Mouse (Mus musculus) ovary, postnatal 10 days (tissue): ENCODE measurements around the gene Samd4b.
"Not testable (repeated sequence)": the region's sequence is repeated elsewhere in the genome, so short reads cannot be mapped to it uniquely, and the experiment has no call there.

Source experiments
- DNase-seq: peaks from one replicate; pipeline ENCODE4 v3.0.0; 2022; ENCODE audit warnings: low spot score

Gene Samd4b

GRCm38 (mm10) chr7:28398000-28398399 is 199.9 kb downstream of the Samd4b start:
- DNase-seq: no peak

- no peak for DNase-seq
Measured at GRCm38 (mm10) chr7:28395425-28395824, 202.5 kb downstream of the Samd4b start.

DNA sequence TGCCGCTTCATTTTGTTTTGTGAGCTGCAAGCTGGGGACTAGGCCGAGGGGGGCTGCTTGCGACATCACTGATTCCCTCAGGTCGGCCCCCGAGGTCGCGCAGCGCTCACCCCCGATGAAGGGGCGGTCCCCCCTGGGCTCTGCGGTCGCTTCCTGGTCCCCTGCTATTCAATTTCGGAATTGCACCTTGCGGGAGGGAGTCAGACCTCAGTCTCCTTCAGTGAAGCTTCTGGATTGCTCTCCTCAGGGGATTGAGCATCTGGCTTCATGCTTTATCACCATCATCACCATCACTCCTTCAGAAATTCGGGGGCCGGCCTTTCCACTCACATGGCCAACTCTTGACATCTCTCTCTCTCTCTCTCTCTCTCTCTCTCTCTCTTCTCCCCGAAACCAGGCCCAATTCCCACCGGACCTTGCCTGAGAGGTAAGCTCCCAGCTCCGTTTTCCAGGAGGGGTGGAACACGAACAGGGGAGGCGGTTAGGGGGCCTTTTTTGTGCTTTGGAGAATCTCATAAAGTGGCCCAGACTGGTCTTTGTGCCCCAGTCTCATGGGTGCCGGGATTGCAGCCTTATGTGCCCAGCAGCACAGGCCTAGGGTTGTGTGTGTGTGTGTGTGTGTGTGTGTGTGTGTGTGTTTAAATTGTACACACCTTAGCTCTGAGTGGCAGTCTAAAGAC is 204.5 kb downstream of the Samd4b start:
- no peak for DNase-seq

- peak; percentile 74 for DNase-seq
Measured at GRCm38 (mm10) chr7:28392429-28393271, 205.3 kb downstream of the Samd4b start, which contains the start of the genes Med29 and Paf1. Med29 (minus strand) TSS chr7:28392708. Paf1 (plus strand) TSS chr7:28392951.

- no peak for DNase-seq
Measured at GRCm38 (mm10) chr7:28390331-28390730, 207.6 kb downstream of the Samd4b start.

- DNase-seq: not testable (repeated sequence)
Measured at GRCm38 (mm10) chr7:28387384-28387783, 210.6 kb downstream of the Samd4b start.

- not testable (repeated sequence) for DNase-seq
Measured at GRCm38 (mm10) chr7:28386877-28387276, 211.1 kb downstream of the Samd4b start.

DNA sequence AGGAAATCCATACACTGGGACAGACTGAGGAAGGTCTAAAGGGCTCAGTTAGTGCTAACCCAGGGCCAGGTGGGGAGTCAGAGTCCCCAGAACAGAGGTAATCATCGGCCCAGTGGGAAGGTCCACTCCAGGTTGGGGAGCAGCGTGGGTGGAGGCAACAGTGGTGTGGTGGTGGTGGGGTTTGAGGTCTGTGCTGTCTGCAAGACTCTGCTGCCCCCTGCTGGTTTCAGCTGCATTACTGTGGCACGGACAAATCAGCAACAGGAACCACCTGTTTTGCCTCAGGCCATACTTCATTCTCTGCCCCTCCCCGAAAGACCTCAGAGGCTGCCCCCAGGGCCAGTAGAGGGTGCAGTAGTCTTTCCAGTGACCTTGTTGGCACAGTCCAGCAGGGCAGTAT is 211.5 kb downstream of the Samd4b start:
- DNase-seq: peak; percentile 60

GRCm38 (mm10) chr7:28386007-28386406 is 211.9 kb downstream of the Samd4b start:
- DNase-seq: no peak

DNA sequence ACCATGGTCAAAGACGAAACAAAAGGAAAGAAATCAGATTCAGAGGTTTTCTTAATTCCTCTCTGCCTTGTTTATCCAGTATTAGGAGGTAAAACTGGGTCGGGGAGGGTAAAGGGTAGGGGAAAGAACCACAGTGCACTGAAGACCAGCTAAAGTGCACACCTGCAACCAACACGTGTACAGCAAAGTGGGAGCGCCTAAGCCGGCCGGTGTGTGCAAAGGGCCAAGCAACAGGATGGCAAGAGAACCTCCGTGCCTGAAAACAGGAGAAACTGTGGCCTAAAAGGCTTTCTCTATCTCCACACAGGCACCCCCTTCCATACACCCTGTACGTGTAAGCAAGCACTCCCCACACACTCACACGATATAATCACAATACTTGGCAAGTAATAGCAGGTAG is 212.7 kb downstream of the Samd4b start:
- no peak for DNase-seq

- DNase-seq: no peak
Measured at GRCm38 (mm10) chr7:28384162-28384561, 213.8 kb downstream of the Samd4b start.

DNA sequence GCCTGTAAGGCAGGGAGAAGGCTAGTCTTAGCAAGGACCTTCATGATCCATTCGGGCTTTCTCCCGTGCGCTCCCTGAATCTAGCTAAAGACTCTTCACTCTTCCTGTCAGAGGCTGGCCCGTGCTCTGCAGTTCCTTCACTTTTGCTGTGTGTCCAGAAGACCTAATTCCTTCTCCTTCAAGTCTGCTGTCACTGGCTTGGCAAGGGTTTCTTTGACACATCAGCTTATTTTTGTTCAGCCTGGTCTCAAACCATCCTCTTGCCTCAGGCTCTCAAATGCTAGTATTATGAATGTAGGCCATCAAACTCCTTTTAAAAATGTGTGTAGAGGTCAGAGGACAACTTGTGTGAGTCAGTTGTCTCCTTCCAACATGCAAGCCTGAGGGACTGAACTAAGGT is 214.3 kb downstream of the Samd4b start:
- no peak for DNase-seq

- no peak for DNase-seq
Measured at GRCm38 (mm10) chr7:28382981-28383396, 215.0 kb downstream of the Samd4b start.

- no peak for DNase-seq
Measured at GRCm38 (mm10) chr7:28382347-28382951, 215.5 kb downstream of the Samd4b start.

GRCm38 (mm10) chr7:28381938-28382337 is 216.0 kb downstream of the Samd4b start:
- DNase-seq: peak; percentile 72

- DNase-seq: no peak
Measured at GRCm38 (mm10) chr7:28381017-28381790, 216.7 kb downstream of the Samd4b start.

DNA sequence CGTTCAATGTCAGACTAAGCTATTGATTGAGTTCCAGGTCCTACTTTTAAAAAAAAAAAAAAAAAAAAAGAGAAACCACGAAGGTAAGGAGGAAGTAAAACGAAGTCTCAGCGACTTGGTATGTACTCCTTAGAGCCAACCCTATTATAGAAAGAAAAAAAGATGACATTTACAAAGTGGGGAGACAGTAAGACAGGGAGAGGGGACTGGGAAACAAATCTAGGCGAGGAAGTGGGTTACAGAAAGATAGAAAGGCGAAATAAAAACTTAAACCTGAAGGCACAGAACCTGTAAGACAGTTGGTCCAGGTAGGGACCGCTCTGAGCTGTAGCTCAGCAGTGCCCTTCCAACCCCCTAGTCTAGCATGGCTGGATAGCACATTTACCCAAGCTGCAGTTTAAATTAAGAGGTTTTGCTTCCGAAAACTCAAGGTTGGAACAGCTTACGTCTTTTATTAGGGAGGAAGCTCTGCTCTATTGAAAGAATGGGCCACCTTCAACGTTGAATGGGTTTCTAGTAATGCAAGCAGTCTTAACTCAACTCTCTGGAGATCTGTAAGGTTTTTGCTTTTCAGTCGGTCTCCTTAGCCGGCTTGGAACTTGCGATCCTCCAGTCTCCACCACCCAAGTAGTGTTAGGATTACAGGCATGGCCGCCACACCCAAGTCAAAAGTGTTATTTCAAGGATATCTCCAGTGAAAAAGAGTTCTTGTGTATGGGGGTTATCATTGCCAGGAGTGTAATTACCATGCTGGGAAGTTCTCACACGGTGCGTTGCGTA is 217.5 kb downstream of the Samd4b start, which contains the start of gene Zfp36:
Gene Zfp36, minus strand, starts transcription at position 17 of the 780 bp plus-strand sequence.
- DNase-seq: no peak

DNA sequence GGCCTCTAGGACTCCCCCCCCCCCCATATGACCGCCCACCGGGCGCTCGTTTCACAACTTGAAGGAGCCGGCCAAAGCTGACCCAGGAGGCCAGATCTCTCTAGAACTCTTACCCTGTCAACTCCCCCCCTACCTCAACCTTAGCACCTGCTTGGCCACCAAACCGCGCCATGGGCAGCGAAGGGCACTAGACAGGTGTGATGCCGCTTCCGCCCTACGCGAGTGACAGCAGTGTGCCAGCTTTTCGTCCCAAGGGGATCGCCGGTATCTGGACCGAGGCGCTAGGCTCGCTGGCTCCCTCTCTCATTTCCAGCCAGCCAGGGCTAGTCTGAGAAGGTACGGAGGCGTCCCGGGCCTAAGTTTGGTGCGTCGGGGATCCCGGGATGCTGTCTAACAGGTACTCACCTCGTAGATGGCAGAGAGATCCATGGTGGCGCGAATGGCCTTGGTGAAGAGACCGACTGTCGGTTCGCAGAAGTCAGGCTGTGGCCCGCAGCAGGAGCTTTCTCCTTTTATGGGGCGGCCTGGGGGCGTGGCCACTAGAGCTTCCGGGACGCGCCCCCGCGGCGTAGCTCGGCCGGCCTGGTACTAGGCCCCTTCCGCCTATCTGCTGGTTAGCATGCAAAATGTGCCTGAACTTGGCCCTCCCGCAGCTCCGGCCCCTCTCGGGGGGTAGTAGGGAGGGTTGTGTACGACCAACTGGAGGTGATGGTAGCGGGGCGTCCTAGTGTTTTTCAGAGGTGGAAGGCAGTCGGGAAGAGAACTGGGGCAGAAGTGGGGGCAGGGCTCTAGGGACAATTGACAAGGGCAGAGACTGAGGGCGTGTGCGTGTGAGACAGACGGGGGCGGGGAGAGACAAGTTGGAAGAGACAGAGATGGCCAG is 218.9 kb downstream of the Samd4b start:
- DNase-seq: peak; percentile 93

DNA sequence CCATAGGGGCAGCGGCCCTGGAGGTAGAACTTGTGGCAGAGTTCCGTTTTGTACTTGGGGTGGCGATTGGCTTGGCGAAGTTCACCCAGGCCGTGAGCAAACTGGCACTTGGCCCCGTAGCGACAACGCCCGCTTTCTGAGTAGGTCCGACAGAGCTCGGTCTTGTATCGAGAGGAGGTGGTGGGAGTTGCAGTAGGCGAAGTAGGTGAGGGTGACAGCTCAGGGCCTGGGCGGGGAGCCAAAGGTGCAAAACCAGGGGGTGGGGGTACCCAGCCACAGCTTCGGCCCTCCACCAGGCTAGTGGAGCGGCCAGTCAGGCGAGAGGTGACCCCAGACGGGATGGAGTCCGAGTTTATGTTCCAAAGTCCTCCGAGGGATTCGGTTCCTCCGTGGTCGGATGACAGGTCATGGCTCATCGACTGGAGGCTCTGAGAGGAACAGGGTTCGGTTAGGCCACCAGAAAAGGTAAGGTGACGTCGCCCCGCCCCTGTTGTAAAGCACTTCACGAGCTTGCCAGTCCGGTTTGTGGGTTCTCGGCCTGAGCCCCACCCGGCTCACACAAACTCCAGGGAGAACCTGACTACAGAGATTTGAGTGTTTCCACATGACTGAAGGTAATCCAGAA is 219.8 kb downstream of the Samd4b start:
- DNase-seq: no peak
